Mouse (Mus musculus) cerebellum, adult 8-10 months (tissue): ENCODE measurements around the gene Psmg4.

ENCODE experiments used
- DNase-seq: peaks from one replicate; pipeline ENCODE4 v3.0.0; 2022

The Psmg4 gene

GRCm38 (mm10) chr13:34205216-34205615, 42.5 kb downstream of the Psmg4 start:
- DNase-seq, result no peak

- no peak for DNase-seq
These were observed 45.1 kb downstream of the Psmg4 start for GRCm38 (mm10) chr13:34207714-34208470.

- no peak for DNase-seq
These were observed 48.6 kb downstream of the Psmg4 start for GRCm38 (mm10) chr13:34211261-34211775.

- no peak for DNase-seq
These were observed 50.0 kb downstream of the Psmg4 start for GRCm38 (mm10) chr13:34212735-34213212.

DNA sequence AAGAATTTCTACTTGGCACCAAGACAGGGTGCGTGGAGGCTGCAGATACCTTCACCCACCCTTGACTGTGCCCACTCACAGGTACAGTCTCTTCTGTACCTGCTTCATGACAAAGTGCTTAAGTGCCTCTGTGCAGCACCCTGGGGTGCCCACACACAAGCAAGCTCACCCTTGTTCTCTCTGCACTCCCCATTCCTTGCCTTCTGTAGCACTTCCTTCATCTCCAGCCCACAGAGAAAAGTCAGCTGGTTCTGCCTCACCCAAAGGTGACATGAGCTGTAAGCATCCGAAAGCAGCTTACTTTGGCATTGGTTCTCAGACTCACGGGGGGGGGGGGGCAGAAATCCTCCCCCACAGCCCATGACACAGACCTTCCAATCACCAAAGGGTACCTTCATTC, 52.1 kb downstream of the Psmg4 start:
- no peak for DNase-seq

DNA sequence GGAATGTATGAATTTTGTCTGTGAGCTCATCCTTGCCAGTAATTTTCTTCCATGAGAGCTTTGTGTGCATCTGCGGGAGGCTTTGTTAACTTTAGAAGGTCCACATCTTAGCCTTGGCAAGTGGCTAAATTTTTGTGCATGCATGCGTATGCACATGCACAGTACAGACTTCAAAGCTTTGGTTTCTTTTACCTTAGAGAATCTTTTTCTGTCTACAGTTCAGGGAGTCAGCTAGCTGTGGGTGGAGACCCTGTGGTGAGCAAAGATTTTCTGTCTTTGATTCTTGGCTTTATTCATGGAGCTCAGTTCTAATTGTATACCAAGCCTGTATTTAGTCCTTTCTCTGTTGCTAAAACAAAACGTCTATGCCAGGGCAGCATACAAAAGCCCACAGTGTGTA, 56.0 kb downstream of the Psmg4 start:
- DNase-seq, result no peak

DNA sequence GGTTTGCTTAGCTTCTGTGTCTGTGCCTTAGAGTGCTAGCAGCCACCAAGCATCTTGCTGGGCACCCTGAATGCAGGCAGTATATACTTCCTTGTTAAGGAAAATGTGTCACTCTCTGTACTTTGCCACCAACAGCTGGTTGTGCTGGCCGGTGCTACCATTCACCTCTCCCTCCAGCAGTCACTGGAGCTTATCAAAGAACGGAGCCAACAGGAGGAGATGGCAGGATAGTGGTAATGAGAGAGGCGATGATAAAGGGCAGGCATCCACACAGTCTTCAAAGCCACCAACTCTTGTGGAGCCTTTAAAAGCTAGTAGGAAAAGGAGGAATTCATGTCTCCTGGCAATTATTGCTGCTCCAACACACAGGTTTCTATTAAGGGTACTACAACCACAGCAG, 57.0 kb downstream of the Psmg4 start:
- no peak for DNase-seq

GRCm38 (mm10) chr13:34222985-34223384, 60.2 kb downstream of the Psmg4 start:
- peak; percentile 51 for DNase-seq

GRCm38 (mm10) chr13:34226940-34227339, 64.2 kb downstream of the Psmg4 start:
- DNase-seq, result no peak
